Mouse (Mus musculus) myocyte (in vitro differentiated cells): Measurements from ENCODE around the gene M6pr. TPM values are rescaled to one million over a fixed set of nuclear protein-coding genes. Genes with fewer than 3 reads are reported as not detected.
A peak's percentile ranks its signal among the peaks of the same experiment; 100 is the strongest.

Source experiments
- H3K27me3 ChIP-seq: one replicate; pipeline ENCODE4 v1.6.1; 2011; ENCODE audit not compliant: control insufficient read depth, insufficient read depth, insufficient read length
- H3K36me3 ChIP-seq: one replicate; pipeline ENCODE4 v1.6.1; 2011; ENCODE audit not compliant: control insufficient read depth, insufficient read depth
- H3K4me2 ChIP-seq: one replicate; pipeline ENCODE4 v1.6.1; 2011; ENCODE audit warnings: low read depth, control low read depth
- H3K4me3 ChIP-seq: one replicate; pipeline ENCODE4 v1.5.1; 2011; ENCODE audit warnings: mild to moderate bottlenecking, control low read depth, moderate library complexity
- H3K79me2 ChIP-seq: one replicate; pipeline ENCODE4 v1.6.1; 2011; ENCODE audit not compliant: control insufficient read depth, insufficient read depth
- H3ac ChIP-seq: one replicate; pipeline ENCODE4 v1.6.1; 2011; ENCODE audit not compliant: control insufficient read depth, insufficient read length
- CEBPB ChIP-seq: IDR thresholded peaks from 2 replicates; pipeline ENCODE4 v1.6.1; 2011; ENCODE audit warnings: mild to moderate bottlenecking, moderate library complexity; ENCODE audit not compliant: poor library complexity, insufficient read depth, severe bottlenecking
- E2F4 ChIP-seq: IDR thresholded peaks from one replicate; pipeline ENCODE4 v1.6.1; 2011; ENCODE audit warnings: mild to moderate bottlenecking, control low read depth, moderate library complexity; ENCODE audit not compliant: insufficient read depth
- MAX ChIP-seq: IDR thresholded peaks from one replicate; pipeline ENCODE4 v1.6.1; 2011; ENCODE audit warnings: low read depth, mild to moderate bottlenecking, control low read depth
- MYOD1 ChIP-seq, 3 experiments: IDR thresholded peaks; one replicate each; pipeline ENCODE4 v1.6.1; 2011; ENCODE audit warnings: control low read depth in 2 of 3, low read depth in 2 of 3, mild to moderate bottlenecking in 2 of 3, moderate library complexity in 1 of 3; ENCODE audit not compliant: insufficient read length in 2 of 3, control insufficient read depth in 1 of 3
- MYOG ChIP-seq, 3 experiments: IDR thresholded peaks; one replicate each; pipeline ENCODE4 v1.6.1; 2011; ENCODE audit warnings: control low read depth in 2 of 3, low read depth in 2 of 3, mild to moderate bottlenecking in 2 of 3; ENCODE audit not compliant: insufficient read length in 2 of 3, control insufficient read depth in 1 of 3, insufficient read depth in 1 of 3
- POLR2A ChIP-seq: IDR thresholded peaks from one replicate; pipeline ENCODE4 v1.6.1; 2011; ENCODE audit warnings: low read depth, mild to moderate bottlenecking, control low read depth, moderate library complexity; ENCODE audit not compliant: insufficient read length
- POLR2AphosphoS2 ChIP-seq: IDR thresholded peaks from one replicate; pipeline ENCODE4 v1.6.1; 2011; ENCODE audit warnings: low read depth, control low read depth; ENCODE audit not compliant: insufficient read length
- REST ChIP-seq: IDR thresholded peaks from one replicate; pipeline ENCODE4 v1.6.1; 2011; ENCODE audit warnings: mild to moderate bottlenecking, control low read depth, moderate library complexity; ENCODE audit not compliant: insufficient read depth, insufficient read length
- SRF ChIP-seq: IDR thresholded peaks from one replicate; pipeline ENCODE4 v1.6.1; 2011; ENCODE audit warnings: low read depth; ENCODE audit not compliant: control insufficient read depth, insufficient read length
- TCF12 ChIP-seq: IDR thresholded peaks from one replicate; pipeline ENCODE4 v1.6.1; 2011; ENCODE audit warnings: mild to moderate bottlenecking, control low read depth; ENCODE audit not compliant: poor library complexity, insufficient read depth, severe bottlenecking
- TCF3 ChIP-seq: IDR thresholded peaks from one replicate; pipeline ENCODE4 v1.6.1; 2011; ENCODE audit warnings: low read depth, control low read depth; ENCODE audit not compliant: insufficient read length
- USF1 ChIP-seq: IDR thresholded peaks from one replicate; pipeline ENCODE4 v1.6.1; 2011; ENCODE audit warnings: low read depth, mild to moderate bottlenecking, control low read depth, moderate library complexity
- polyA plus RNA-seq: library from polyadenylated mRNA; unstranded; fragments of >200 nt; fragmentation: generic; extraction: Trizol; gene quantifications from one replicate; pipeline ENCODE4 v1.2.1, GENCODE M21; 2012; ENCODE audit warnings: missing spikeins

Gene M6pr
- polyA plus RNA-seq, 1 experiment, result 58.8 TPM

- Histone ChIP-seq H3K36me3 (no peaks in the 10 kb centered on the region), H3K4me2 (peak within 1 kb of the TSS; percentile 93), H3K79me2 (no peaks in the 10 kb centered on the region), H3ac (peak within 1 kb of the TSS; percentile 35), H3K27me3 (no peaks in the 10 kb centered on the region), H3K4me3 (peak within 1 kb of the TSS; percentile 42)
- TF ChIP-seq POLR2A, result no peak
- TF ChIP-seq MYOD1 (IDR thresholded peaks at IDR 0.05; ENCODE audit: control insufficient read depth in 1 of 3, insufficient read length in 2 of 3, low read depth in 2 of 3), result no peak
- TF ChIP-seq E2F4, result no peak
- TF ChIP-seq POLR2AphosphoS2, result no peak
- no peak for TF ChIP-seq MYOG (IDR thresholded peaks at IDR 0.05; ENCODE audit: control insufficient read depth in 1 of 3, insufficient read depth in 1 of 3, insufficient read length in 2 of 3, low read depth in 2 of 3)
- TF ChIP-seq MAX, result no peak
- no peak for TF ChIP-seq SRF
- TF ChIP-seq REST, result no peak
- TF ChIP-seq USF1, result no peak
- no peak for TF ChIP-seq TCF3
- TF ChIP-seq TCF12, result no peak
- TF ChIP-seq CEBPB, result no peak
Observed at GRCm38 (mm10) chr6:122340349-122341000, 32.0 kb downstream of the M6pr start, which contains the start of gene Phc1. Gene Phc1, minus strand, starts transcription at chr6:122340561.

GRCm38 (mm10) chr6:122341038-122341810 is 32.7 kb downstream of the M6pr start:
- Histone ChIP-seq H3ac (no peak overlapping the region), H3K27me3 (no peaks in the 10 kb centered on the region), H3K79me2 (no peaks in the 10 kb centered on the region), H3K36me3 (no peaks in the 10 kb centered on the region), H3K4me3 (peak overlapping the region; percentile 42), H3K4me2 (peak overlapping the region; percentile 93)
- TF ChIP-seq POLR2AphosphoS2 (no peak), E2F4 (no peak), SRF (no peak), POLR2A (no peak), MYOD1 (IDR thresholded peaks at IDR 0.05; ENCODE audit: control insufficient read depth in 1 of 3, insufficient read length in 2 of 3, low read depth in 2 of 3) (no peak)

DNA sequence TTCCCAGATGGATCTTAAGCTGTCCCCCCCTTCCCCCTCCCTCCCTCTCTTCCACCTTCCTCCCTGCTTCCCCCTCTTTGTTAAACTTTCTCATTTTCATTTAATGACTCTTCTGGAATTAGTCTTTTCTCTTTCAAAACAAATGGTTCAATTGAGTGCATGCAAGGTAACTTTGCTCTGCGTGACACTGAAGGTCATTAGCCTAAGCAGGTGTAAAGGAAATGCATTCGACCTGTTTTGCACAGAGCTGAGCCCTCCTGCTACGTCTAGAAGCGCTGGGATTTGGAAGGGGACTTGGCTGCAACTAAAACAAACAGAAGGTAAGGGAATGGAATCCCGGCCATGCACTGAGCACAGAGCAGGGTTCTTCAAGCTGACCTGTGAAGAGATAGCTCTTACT is 33.6 kb downstream of the M6pr start:
- H3K27me3 ChIP-seq, result no peaks in the 10 kb centered on the region
- H3K4me3 ChIP-seq, result no peak overlapping the region
- no peaks in the 10 kb centered on the region for H3K36me3 ChIP-seq
- H3K79me2 ChIP-seq, result no peaks in the 10 kb centered on the region
- H3ac ChIP-seq, result no peak overlapping the region
- no peak for TF ChIP-seq MAX
- no peak for TF ChIP-seq E2F4
- TF ChIP-seq REST, result no peak
- no peak for TF ChIP-seq POLR2AphosphoS2
- TF ChIP-seq POLR2A, result no peak
- no peak for TF ChIP-seq SRF
- no peak for TF ChIP-seq USF1
- no peak overlapping the region for H3K4me2 ChIP-seq

DNA sequence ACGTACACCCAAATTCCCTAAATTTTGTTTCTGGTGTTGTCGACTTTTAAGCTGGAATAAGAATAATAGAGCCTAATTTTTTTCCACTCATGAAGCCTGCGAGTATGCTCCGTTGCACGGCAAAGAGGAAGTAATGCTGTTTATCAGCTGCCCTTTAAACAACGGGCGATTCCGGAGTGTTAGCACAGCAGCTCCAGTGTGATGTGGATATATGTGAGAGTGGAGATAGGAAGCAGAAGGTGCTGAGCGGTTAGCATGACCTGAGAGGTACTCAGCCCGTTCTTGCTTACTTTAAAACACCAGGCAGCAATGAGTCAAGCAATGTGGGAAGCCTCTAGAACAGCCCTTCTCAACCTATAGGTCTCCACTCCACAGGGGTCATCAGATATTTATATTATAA is 35.2 kb downstream of the M6pr start:
- H3K4me2 ChIP-seq, result no peak overlapping the region
- no peak for TF ChIP-seq POLR2AphosphoS2
- no peak for TF ChIP-seq SRF
- H3K27me3 ChIP-seq, result no peaks in the 10 kb centered on the region
- no peaks in the 10 kb centered on the region for H3K36me3 ChIP-seq
- H3K79me2 ChIP-seq, result no peaks in the 10 kb centered on the region
- H3K4me3 ChIP-seq, result no peak overlapping the region
- H3ac ChIP-seq, result no peak overlapping the region

- no peaks in the 10 kb centered on the region for H3K79me2 ChIP-seq
- H3K27me3 ChIP-seq, result no peaks in the 10 kb centered on the region
- no peak for TF ChIP-seq REST
- no peak for TF ChIP-seq MYOD1 (IDR thresholded peaks at IDR 0.05; ENCODE audit: control insufficient read depth in 1 of 3, insufficient read length in 2 of 3, low read depth in 2 of 3)
- no peak for TF ChIP-seq TCF3
- no peak for TF ChIP-seq USF1
- no peak for TF ChIP-seq MAX
- no peak for TF ChIP-seq SRF
- TF ChIP-seq E2F4, result no peak
- no peak for TF ChIP-seq TCF12
- no peak for TF ChIP-seq CEBPB
- no peak for TF ChIP-seq MYOG (IDR thresholded peaks at IDR 0.05; ENCODE audit: control insufficient read depth in 1 of 3, insufficient read depth in 1 of 3, insufficient read length in 2 of 3, low read depth in 2 of 3)
- no peak for TF ChIP-seq POLR2A
- TF ChIP-seq POLR2AphosphoS2, result no peak
- peak overlapping the region; percentile 24 for H3K4me2 ChIP-seq
- H3ac ChIP-seq, result no peak overlapping the region
- no peaks in the 10 kb centered on the region for H3K36me3 ChIP-seq
- H3K4me3 ChIP-seq, result no peak overlapping the region
Observed at GRCm38 (mm10) chr6:122344386-122345116, 36.0 kb downstream of the M6pr start.
